Mouse (Mus musculus) heart, adult 2 months (tissue): Measurements from ENCODE around the gene Zfp346. TPM values are rescaled to one million over a fixed set of nuclear protein-coding genes. Genes with fewer than 3 reads are reported as not detected.

Experiments used
- DNase-seq, 2 experiments: peaks; one replicate each; pipeline ENCODE4 v3.0.0; 2021
- H3K27ac ChIP-seq: fragments of 200-600 bp; 2 replicates; pipeline ENCODE4 v1.8.1; 2022
- H3K27me3 ChIP-seq: fragments of 200-500 bp; 2 replicates; pipeline ENCODE4 v1.6.1; 2012; ENCODE audit warnings: mild to moderate bottlenecking, low read length, inconsistent platforms, mixed read lengths; ENCODE audit not compliant: control insufficient read depth, insufficient read depth
- H3K36me3 ChIP-seq: fragments of 200-500 bp; 2 replicates; pipeline ENCODE4 v1.6.1; 2012; ENCODE audit warnings: low read length, inconsistent platforms; ENCODE audit not compliant: control insufficient read depth, insufficient read depth
- H3K4me1 ChIP-seq: fragments of 200-500 bp; 2 replicates; pipeline ENCODE4 v1.6.1; 2011; ENCODE audit warnings: low read length; ENCODE audit not compliant: control insufficient read depth, insufficient read depth
- H3K4me3 ChIP-seq: fragments of 200-600 bp; 2 replicates; pipeline ENCODE4 v1.8.1; 2022
- H3K79me2 ChIP-seq: fragments of 200-500 bp; replicated peaks from 2 replicates; pipeline ENCODE4 v1.6.1; 2012; ENCODE audit warnings: mild to moderate bottlenecking, inconsistent platforms, low read length, moderate library complexity, mixed read lengths; ENCODE audit not compliant: control insufficient read depth, insufficient read depth
- H3K9ac ChIP-seq: fragments of 200-500 bp; 2 replicates; pipeline ENCODE4 v1.6.1; 2012; ENCODE audit warnings: low read depth, mild to moderate bottlenecking, control low read depth, inconsistent platforms, low read length, mixed read lengths
- CTCF ChIP-seq: fragments of 200-600 bp; IDR thresholded peaks from 2 replicates; pipeline ENCODE4 v1.8.1; 2022; ENCODE audit warnings: antibody characterized with exemption, mild to moderate bottlenecking, moderate library complexity
- EP300 ChIP-seq: fragments of 200-500 bp; IDR thresholded peaks from 2 replicates; pipeline ENCODE4 v1.6.1; 2011; ENCODE audit warnings: low read depth, low read length, control low read depth; ENCODE audit not compliant: insufficient read depth
- POLR2A ChIP-seq: fragments of 200-500 bp; IDR thresholded peaks from 2 replicates; pipeline ENCODE4 v1.6.1; 2011; ENCODE audit warnings: mild to moderate bottlenecking, low read depth, low read length, control low read depth; ENCODE audit not compliant: insufficient read depth
- WGBS: fragments of 180-500 bp; shearing (Covaris S2); methylation state at CpG from one replicate; pipeline ENCODE4 v1.1.7; 2018; 5-methylcytosine and 5-hydroxymethylcytosine counted together
- intact Hi-C: fragments of 180-260 bp; cut with DNase I; formaldehyde crosslinking; loops from one replicate; pipeline ENCODE4 v1.15.1; 2025
- polyA plus RNA-seq: library from polyadenylated mRNA; depleted of rRNA; stranded (reverse); fragments of >200 nt; gene quantifications from 2 replicates; pipeline ENCODE4 v1.2.3, GENCODE M21; 2012
- total RNA-seq, 2 experiments: library from RNA; stranded (reverse); gene quantifications; 2 replicates each; pipeline ENCODE4 v1.2.3; 2021

Zfp346 gene
- total and polyA plus RNA-seq, 3 experiments: 14.3 to 20.6 (median 17.1) TPM

DNA sequence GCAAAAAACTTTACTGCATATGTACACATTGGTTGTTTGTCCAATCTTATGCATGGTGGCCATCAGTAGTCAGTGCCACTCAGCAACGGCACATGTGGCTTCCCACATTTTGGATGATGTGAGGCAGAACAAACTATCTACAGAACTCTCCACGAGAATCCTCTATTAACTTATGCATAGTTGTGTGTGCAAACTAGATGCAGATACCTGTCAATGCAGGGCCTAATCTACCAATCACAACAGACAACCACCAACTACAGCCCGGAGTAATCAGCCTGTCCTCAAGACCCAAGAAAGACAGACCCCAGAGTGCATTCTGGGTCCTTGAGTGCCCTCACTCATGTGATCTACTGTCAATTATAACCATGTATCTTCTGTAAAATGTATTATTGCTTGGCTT, 2.7 kb upstream of the Zfp346 start:
- Histone ChIP-seq H3K9ac (no peak overlapping the region), H3K27me3 (no peaks in the 10 kb centered on the region), H3K4me3 (no peak overlapping the region), H3K4me1 (peaks cover 9% of the 10 kb centered on the region), H3K27ac (no peak overlapping the region), H3K36me3 (peaks cover 9% of the 10 kb centered on the region), H3K79me2 (peaks cover 3% of the 10 kb centered on the region; the same call in 1 of the 2 replicates)
- no peak for DNase-seq
- no peak for TF ChIP-seq EP300
- TF ChIP-seq POLR2A: no peak
- TF ChIP-seq CTCF: no peak
- intact Hi-C loops: loop anchor here (10.0 kb wide), 1 partner anchor 222 kb away; the partner anchor contains the start of genes Mxd3, Prelid1 and Rab24
- WGBS: 92% methylated on average over 3 of the region's 3 CpGs

DNA sequence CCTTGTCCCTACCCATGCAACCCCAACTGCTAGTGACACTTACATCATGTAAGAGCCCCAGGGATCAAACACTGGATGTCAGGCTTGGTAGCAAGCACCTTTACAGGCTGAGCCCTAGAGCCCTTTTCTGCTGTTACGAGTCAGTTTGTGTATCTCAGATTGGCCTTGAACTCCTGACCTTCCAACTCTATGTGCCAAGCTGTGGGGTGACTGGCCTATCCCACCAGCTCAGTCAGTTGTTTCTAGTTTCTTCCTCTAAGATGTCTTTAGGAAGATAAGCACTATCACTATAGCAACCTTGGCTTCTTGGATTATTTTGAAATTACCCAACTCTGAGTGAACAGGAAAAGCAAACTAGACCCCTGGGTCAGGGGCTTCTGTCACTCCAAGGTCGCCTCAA, 1.8 kb upstream of the Zfp346 start:
- Histone ChIP-seq H3K4me1 (peaks cover 16% of the 10 kb centered on the region), H3K27ac (no peak overlapping the region), H3K79me2 (peaks cover 3% of the 10 kb centered on the region; the same call in 1 of the 2 replicates), H3K9ac (no peak overlapping the region), H3K4me3 (no peak overlapping the region), H3K27me3 (no peaks in the 10 kb centered on the region), H3K36me3 (peaks cover 12% of the 10 kb centered on the region)
- DNase-seq: no peak
- no peak for TF ChIP-seq CTCF
- 48% methylated on average over 2 of the region's 2 CpGs for WGBS
- intact Hi-C loops: loop anchor here (10.0 kb wide), 1 partner anchor 221 kb away; the partner anchor contains the start of genes Mxd3, Prelid1 and Rab24

GRCm38 (mm10) chr13:55105953-55106691, 1.0 kb downstream of the Zfp346 start:
- WGBS: 12% methylated on average over 8 of the region's 8 CpGs
- H3K79me2 ChIP-seq: peaks cover 7% of the 10 kb centered on the region; the same call in 1 of the 2 replicates
- peaks cover 13% of the 10 kb centered on the region for H3K36me3 ChIP-seq
- intact Hi-C loops: loop anchor here (2.0 to 10.0 kb wide), 2 partner anchors 73 to 219 kb away; partner anchors contain the start of genes Mxd3, Prelid1 and Rab24
- H3K9ac ChIP-seq: peak overlapping the region; percentile 91
- H3K4me1 ChIP-seq: peaks cover 12% of the 10 kb centered on the region
- H3K27me3 ChIP-seq: no peaks in the 10 kb centered on the region
- H3K27ac ChIP-seq: peak overlapping the region; percentile 80
- TF ChIP-seq EP300 (no peak), CTCF (no peak), POLR2A (no peak)
- DNase-seq: peak; percentile 25 to 42
- peak overlapping the region; percentile 91 for H3K4me3 ChIP-seq

DNA sequence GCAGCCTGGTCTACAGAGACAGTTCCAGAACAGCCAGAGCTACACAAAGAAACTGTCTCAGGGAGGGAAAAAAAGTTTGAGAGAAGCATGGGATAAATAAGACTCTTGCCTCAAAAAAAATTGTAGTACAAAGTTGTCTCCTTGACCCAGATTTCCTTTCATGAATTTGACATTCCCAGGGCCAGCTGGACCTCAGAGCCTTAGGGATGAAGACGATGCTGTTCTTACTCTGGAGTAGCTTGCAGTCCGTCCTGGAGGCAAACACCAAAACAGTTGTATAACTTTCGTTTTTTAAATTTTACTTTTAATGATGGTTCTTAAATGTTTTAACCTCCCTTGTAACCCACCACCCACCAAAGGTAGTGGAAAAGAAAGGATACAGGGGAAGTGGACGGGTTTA, 2.0 kb downstream of the Zfp346 start:
- WGBS: 71% methylated on average over 4 of the region's 4 CpGs
- H3K4me3 ChIP-seq: no peak overlapping the region
- peaks cover 13% of the 10 kb centered on the region for H3K36me3 ChIP-seq
- peaks cover 7% of the 10 kb centered on the region; the same call in 1 of the 2 replicates for H3K79me2 ChIP-seq
- peak overlapping the region; percentile 68 for H3K27ac ChIP-seq
- no peak overlapping the region for H3K9ac ChIP-seq
- no peaks in the 10 kb centered on the region for H3K27me3 ChIP-seq
- no peak for DNase-seq
- H3K4me1 ChIP-seq: peaks cover 12% of the 10 kb centered on the region
- no peak for TF ChIP-seq EP300
- TF ChIP-seq POLR2A: no peak
- intact Hi-C loops: loop anchor here (10.0 kb wide), 1 partner anchor 218 kb away; the partner anchor contains the start of genes Mxd3, Prelid1 and Rab24

- TF ChIP-seq POLR2A: 0 out of 2 replicates have a peak, but pooled peaks have one; percentile 22
- peak; percentile 95; the same call in 1 of the 2 replicates for TF ChIP-seq EP300
- no peak for TF ChIP-seq CTCF
- no peak overlapping the region for H3K4me3 ChIP-seq
- no peak overlapping the region for H3K9ac ChIP-seq
- DNase-seq: peak; percentile 69 to 80
- H3K36me3 ChIP-seq: peaks cover 13% of the 10 kb centered on the region
- H3K4me1 ChIP-seq: peaks cover 12% of the 10 kb centered on the region
- intact Hi-C loops: loop anchor here (10.0 kb wide), 1 partner anchor 217 kb away; the partner anchor contains the start of genes Mxd3, Prelid1 and Rab24
- H3K27me3 ChIP-seq: no peaks in the 10 kb centered on the region
- H3K79me2 ChIP-seq: peaks cover 7% of the 10 kb centered on the region; the same call in 1 of the 2 replicates
- WGBS: 40% methylated on average over 8 of the region's 8 CpGs
- peak overlapping the region; percentile 68 for H3K27ac ChIP-seq
Observed at GRCm38 (mm10) chr13:55107694-55108093, 2.6 kb downstream of the Zfp346 start.

DNA sequence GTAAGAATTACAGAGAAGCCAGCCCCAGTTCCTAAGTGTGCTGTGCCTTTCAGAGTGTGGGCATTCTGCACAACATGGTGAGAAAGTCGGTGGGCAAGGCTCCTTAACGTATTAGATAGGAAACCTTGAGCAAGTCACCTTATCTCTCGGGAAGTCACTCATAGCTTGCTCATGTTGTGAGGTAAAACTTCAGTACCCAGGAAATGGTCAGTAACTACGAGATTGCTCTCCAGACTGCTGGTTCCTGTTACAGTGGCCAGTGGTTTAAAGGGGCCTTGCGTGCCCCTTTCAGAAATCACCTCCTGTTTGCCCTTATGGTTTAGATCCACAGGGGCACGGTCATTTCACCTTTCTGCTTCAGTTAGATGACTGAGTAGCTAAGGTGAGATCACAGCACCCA, 9.3 kb downstream of the Zfp346 start:
- DNase-seq: no peak
- Histone ChIP-seq H3K27ac (no peak overlapping the region), H3K4me3 (no peak overlapping the region), H3K9ac (no peak overlapping the region), H3K4me1 (no peaks in the 10 kb centered on the region), H3K27me3 (no peaks in the 10 kb centered on the region), H3K36me3 (no peaks in the 10 kb centered on the region), H3K79me2 (0 out of 2 replicates have a peak, but pooled peaks cover 2% of the 10 kb centered on the region)
- TF ChIP-seq POLR2A (no peak), EP300 (no peak), CTCF (no peak)
- 59% methylated on average over 6 of the region's 6 CpGs for WGBS
- intact Hi-C loops: no loop called here
